Mouse (Mus musculus): ENCODE data around the gene Col5a2.

GRCm38 (mm10) chr1:45430520-45430919, 72.6 kb downstream of the Col5a2 start:
- TF ChIP-seq GATA1 (IDR thresholded peaks at IDR 0.05; ENCODE audit: low read length) (no peak), TAL1 (IDR thresholded peaks at IDR 0.05; ENCODE audit: low read length) (no peak)
